Mouse (Mus musculus) retina, adult 2 months (tissue): Measurements from ENCODE around the gene Acsl3.

ENCODE experiments used
- DNase-seq: peaks from one replicate; pipeline ENCODE4 v3.0.0-alpha.2; 2012; ENCODE audit warnings: low read depth, low spot score

Acsl3 gene

GRCm38 (mm10) chr1:78657671-78658440 lies at the start of gene Acsl3, which contains the start of gene Utp14b:
Gene Acsl3, plus strand, starts transcription at chr1:78657825.
Gene Utp14b, plus strand, starts transcription at chr1:78658038.
- peak; percentile 92 for DNase-seq

DNA sequence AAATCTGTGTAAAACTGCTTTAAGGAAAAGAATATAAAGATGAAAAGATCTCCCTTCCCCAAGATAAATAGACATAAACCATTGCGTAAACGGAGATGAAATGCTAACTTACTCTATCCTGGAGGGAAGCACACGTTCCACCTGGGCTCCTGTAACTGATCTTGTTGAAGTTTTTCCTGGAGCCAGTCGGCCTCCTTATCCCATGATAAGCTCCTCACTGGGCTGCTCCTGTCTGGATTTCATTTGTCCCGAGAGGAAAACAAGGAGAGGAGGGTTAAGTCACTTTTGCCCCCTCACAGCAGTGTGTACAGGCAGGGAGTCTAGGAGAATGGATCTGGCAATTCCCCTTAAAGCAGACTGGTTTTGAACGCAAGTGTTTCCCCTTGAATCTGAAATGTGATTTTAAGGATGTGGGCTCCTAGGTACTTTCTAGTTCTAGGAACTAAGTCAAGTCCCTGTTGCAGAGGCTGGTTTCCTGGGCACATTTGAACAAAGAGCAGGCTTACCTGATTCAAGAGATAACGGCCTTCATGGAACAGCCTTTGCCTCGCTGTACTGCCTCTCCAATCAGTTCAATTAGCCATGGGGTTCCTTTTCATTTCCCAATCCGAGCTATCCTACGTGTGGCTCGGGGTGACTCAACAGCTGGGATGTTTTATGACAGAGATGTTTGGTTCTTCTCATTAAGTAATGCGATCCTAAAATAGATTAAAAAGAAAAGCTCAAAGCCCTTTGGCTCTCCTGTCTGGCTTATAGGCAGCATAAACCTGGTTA lies 48.3 kb upstream of the Acsl3 start:
- DNase-seq = no peak

DNA sequence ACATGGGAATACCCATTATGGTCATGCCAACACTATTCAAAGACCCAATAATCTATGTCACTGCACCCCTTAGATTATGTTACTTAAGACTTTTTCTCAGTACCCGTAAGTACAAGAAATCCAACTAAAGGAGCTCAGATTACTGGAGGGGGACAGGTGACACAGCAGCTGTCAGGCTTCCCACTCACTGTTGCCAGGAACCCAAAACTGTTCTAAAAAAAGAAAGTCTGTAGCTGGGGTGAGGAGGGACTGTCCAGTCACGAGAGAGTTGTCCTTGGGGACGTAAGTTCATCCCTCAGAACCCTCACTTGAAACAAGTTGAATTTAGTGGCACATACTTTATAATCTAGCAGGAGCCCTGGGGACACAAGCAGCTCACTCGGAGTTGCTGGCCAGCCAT lies 46.6 kb upstream of the Acsl3 start:
- DNase-seq = no peak

GRCm38 (mm10) chr1:78612959-78613358 lies 44.7 kb upstream of the Acsl3 start:
- DNase-seq = no peak

GRCm38 (mm10) chr1:78624352-78624751 lies 33.3 kb upstream of the Acsl3 start:
- no peak for DNase-seq

DNA sequence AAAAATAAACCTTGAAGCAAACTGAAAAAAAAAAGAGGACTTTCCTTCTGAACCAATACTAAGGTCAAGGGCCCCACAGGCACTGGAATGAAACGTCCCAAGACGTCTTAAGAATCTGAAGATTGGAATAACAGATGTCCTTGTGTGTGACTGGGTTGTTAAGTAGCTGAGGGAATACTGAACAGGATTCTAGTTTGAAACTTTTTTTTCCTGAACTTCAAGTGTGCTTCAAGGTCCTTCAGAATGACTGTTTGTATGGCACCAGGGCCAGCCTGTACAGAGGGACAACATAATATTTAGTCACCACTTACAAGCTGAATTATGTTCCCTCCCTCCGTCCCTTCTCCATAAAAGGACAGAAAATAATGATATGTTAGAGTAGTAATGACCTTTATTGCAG lies 23.1 kb upstream of the Acsl3 start:
- DNase-seq = no peak

DNA sequence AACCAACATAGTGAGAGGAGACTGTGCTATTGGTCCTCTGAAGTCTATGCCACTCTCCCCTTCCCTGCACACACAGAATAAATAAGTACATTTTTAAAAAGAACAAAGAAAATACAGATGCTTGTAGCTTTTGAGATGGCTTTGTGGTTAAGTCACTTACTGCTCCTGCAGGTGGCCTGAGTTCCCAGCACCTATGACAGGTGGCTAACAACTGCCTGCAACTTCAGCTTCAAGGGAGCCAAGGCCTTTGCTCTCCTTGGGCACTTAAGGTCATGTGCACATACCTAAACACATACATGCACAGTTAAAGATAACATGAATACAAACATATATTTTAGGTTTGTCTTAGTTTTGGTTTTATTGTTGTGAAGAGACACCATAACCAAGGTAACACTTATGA lies 16.8 kb upstream of the Acsl3 start:
- no peak for DNase-seq

GRCm38 (mm10) chr1:78641791-78642190 lies 15.8 kb upstream of the Acsl3 start:
- no peak for DNase-seq

- DNase-seq = no peak
Observed at GRCm38 (mm10) chr1:78642197-78642596, 15.4 kb upstream of the Acsl3 start.

- no peak for DNase-seq
Observed at GRCm38 (mm10) chr1:78647317-78647885, 10.2 kb upstream of the Acsl3 start.

DNA sequence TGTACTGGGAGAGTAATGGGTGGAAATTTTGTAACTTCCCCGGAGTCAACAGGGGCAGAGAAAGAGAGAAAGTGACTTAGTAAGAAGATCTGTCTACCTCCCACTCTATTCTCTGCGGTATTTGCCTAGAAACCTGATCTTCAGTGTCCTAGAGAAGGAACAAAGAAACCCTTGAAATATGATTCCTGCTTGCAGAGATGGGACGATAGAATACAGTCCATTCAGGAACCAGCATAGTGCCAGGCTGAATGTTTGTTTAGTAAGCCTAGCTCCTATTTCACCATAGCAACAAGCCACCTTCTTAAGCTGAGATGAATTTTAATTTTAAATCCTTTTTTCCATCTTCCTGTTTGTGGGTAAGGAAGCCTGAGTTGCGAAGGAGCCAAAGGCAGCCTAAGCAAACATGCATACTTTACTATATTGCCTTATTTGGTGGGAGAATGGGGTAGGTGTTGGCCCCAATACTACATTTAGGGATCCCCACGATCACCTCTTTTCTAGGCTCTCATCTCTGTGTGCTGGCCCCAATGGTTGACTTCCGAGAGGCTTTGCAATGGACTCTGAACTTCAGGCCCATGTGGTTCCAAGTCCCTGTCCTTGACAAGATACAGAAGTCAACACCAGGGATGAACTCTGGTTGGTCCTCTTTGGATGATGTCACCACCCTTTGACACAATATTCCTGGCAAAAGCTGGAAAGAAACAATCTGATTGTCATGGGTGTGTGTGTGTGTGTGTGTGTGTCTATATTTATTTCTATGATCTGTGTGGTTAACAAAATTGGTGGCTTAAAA lies 8.2 kb upstream of the Acsl3 start:
- no peak for DNase-seq

DNA sequence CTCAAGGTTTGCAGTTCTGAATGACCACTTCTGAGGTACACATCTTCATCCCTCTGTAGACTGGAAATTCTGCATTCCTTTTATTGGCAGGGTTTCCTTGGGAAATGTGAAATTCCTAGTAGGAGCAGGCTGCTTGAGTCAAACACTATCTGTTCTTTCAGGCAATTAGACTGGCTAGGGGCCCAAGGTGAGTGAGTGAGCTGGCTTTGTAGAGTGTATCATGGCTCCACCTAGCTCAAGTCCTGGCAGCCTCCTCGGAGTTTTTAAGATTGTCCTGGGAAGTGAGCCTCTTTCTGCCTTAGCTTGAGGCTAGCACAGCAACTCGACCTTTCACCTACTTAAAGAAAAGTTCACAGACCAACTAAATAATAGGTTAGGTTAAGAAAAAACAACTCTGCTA lies 1.2 kb upstream of the Acsl3 start:
- no peak for DNase-seq

GRCm38 (mm10) chr1:78657021-78657629 lies 500 bp upstream of the Acsl3 start:
- no peak for DNase-seq

- DNase-seq = no peak
Observed at GRCm38 (mm10) chr1:78658441-78659269, 1.0 kb downstream of the Acsl3 start.

- DNase-seq = no peak
Observed at GRCm38 (mm10) chr1:78659270-78659823, 1.7 kb downstream of the Acsl3 start.

DNA sequence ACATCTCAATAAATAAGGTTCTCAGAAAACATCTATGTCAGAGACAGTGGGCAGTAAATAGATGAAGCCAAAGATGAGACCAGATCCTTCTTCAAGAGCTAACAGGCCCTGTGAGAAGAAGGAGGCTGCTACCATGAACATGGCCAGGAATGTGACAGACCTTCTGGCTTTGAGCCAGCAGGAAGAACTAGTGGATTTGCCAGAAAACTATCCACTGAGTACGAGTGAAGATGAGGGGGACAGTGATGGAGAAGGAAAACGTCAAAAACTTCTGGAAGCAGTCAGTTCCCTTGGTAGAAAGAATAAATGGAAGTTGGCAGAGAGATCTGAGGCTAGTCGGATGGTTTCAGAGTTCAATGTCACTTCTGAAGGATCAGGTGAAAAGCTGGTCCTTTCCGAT lies 6.7 kb downstream of the Acsl3 start:
- no peak for DNase-seq

GRCm38 (mm10) chr1:78665954-78666499 lies 8.4 kb downstream of the Acsl3 start:
- no peak for DNase-seq

GRCm38 (mm10) chr1:78666585-78666984 lies 9.0 kb downstream of the Acsl3 start:
- DNase-seq = no peak

GRCm38 (mm10) chr1:78682291-78682690 lies 24.7 kb downstream of the Acsl3 start:
- no peak for DNase-seq

- no peak for DNase-seq
Observed at GRCm38 (mm10) chr1:78684128-78684527, 26.5 kb downstream of the Acsl3 start.
